Mouse (Mus musculus) thymus, postnatal 14 days (tissue): Measurements from ENCODE around the gene Lcn4.
A peak's percentile ranks its signal among the peaks of the same experiment; 100 is the strongest.

ENCODE experiments used
- DNase-seq: peaks from one replicate; pipeline ENCODE4 v3.0.0; 2021

Lcn4 gene

GRCm38 (mm10) chr2:26671182-26671581 lies at the start of gene Lcn4:
Gene Lcn4 (minus strand): TSS chr2:26671282.
- DNase-seq, result no peak

GRCm38 (mm10) chr2:26686171-26686675 lies 15.1 kb upstream of the Lcn4 start:
- DNase-seq, result no peak

GRCm38 (mm10) chr2:26668746-26669145 lies 2.3 kb downstream of the Lcn4 start:
- DNase-seq, result peak; percentile 30

GRCm38 (mm10) chr2:26663551-26663950 lies 7.5 kb downstream of the Lcn4 start:
- peak; percentile 77 for DNase-seq

- DNase-seq, result no peak
These were observed 8.0 kb downstream of the Lcn4 start for GRCm38 (mm10) chr2:26663112-26663511.

- DNase-seq, result no peak
These were observed 8.6 kb downstream of the Lcn4 start for GRCm38 (mm10) chr2:26662509-26662882.

GRCm38 (mm10) chr2:26661768-26662508 lies 9.1 kb downstream of the Lcn4 start:
- DNase-seq, result peak; percentile 48

- DNase-seq, result peak; percentile 60
These were observed 9.8 kb downstream of the Lcn4 start for GRCm38 (mm10) chr2:26661143-26661752.

GRCm38 (mm10) chr2:26657426-26657825 lies 13.7 kb downstream of the Lcn4 start:
- no peak for DNase-seq

GRCm38 (mm10) chr2:26654687-26655086 lies 16.4 kb downstream of the Lcn4 start:
- no peak for DNase-seq

- peak; percentile 82 for DNase-seq
These were observed 24.3 kb downstream of the Lcn4 start for GRCm38 (mm10) chr2:26646643-26647293.

GRCm38 (mm10) chr2:26643942-26644341 lies 27.1 kb downstream of the Lcn4 start:
- peak; percentile 62 for DNase-seq

GRCm38 (mm10) chr2:26641006-26641647 lies 30.0 kb downstream of the Lcn4 start:
- no peak for DNase-seq

- DNase-seq, result peak; percentile 96
These were observed 30.9 kb downstream of the Lcn4 start for GRCm38 (mm10) chr2:26639838-26640830.

- DNase-seq, result peak; percentile 81
These were observed 32.0 kb downstream of the Lcn4 start for GRCm38 (mm10) chr2:26639083-26639482.

- no peak for DNase-seq
These were observed 32.5 kb downstream of the Lcn4 start for GRCm38 (mm10) chr2:26638572-26638971.

GRCm38 (mm10) chr2:26638039-26638438 lies 33.0 kb downstream of the Lcn4 start:
- no peak for DNase-seq

- DNase-seq, result no peak
These were observed 33.7 kb downstream of the Lcn4 start for GRCm38 (mm10) chr2:26637316-26637932.

GRCm38 (mm10) chr2:26636325-26636635 lies 34.8 kb downstream of the Lcn4 start:
- DNase-seq, result no peak

GRCm38 (mm10) chr2:26635489-26636324 lies 35.4 kb downstream of the Lcn4 start:
- DNase-seq, result no peak
